Mouse (Mus musculus) kidney, adult 2 months (tissue): ENCODE measurements around the gene Rab3c.

Source experiments
- CTCF ChIP-seq: fragments of 200-500 bp; conservative IDR thresholded peaks from 2 replicates; pipeline ENCODE4 v1.5.1; 2011; ENCODE audit warnings: low read depth, mild to moderate bottlenecking, control low read depth, low read length, moderate library complexity, mixed read lengths; ENCODE audit not compliant: insufficient read depth, insufficient read length
- POLR2A ChIP-seq: fragments of 200-500 bp; IDR thresholded peaks from one replicate; pipeline ENCODE4 v1.6.1; 2011; ENCODE audit warnings: low read depth, low read length, control low read depth

DNA sequence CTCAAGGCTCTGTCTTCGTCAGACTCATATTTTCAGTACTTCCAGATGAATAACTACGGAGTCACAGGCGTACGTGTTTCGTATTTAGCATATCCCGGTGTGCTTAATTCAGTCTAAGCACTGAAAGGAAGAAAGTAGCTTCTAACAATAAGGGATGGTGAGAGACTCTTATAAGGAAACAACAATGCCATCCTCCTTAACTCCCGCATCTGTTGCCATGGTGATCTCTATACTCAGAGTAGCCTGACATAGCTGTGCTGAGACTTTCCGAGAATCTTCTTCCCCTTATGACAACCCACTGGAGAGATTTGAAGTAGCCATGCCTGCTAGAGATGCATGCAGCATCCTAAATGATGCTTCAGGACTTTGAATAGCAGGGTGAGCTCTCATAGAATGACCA is 272.3 kb downstream of the Rab3c start:
- no peak for TF ChIP-seq POLR2A
- TF ChIP-seq CTCF = no peak
